Mouse (Mus musculus) thymus, adult 2 months (tissue): Measurements from ENCODE around the gene Fam92b.

Source experiments
- CTCF ChIP-seq: fragments of 200-500 bp; IDR thresholded peaks from 2 replicates; pipeline ENCODE4 v1.5.1; 2012; ENCODE audit warnings: mild to moderate bottlenecking, control low read depth, low read length, moderate library complexity, borderline replicate concordance; ENCODE audit not compliant: control insufficient read depth, poor library complexity, insufficient read depth; ENCODE audit errors: extremely low read depth
- POLR2A ChIP-seq: fragments of 200-500 bp; IDR thresholded peaks from 2 replicates; pipeline ENCODE4 v1.6.1; 2012; ENCODE audit warnings: mild to moderate bottlenecking, low read length, control low read depth, moderate library complexity; ENCODE audit not compliant: control insufficient read depth, poor library complexity, insufficient read depth; ENCODE audit errors: extremely low read depth

DNA sequence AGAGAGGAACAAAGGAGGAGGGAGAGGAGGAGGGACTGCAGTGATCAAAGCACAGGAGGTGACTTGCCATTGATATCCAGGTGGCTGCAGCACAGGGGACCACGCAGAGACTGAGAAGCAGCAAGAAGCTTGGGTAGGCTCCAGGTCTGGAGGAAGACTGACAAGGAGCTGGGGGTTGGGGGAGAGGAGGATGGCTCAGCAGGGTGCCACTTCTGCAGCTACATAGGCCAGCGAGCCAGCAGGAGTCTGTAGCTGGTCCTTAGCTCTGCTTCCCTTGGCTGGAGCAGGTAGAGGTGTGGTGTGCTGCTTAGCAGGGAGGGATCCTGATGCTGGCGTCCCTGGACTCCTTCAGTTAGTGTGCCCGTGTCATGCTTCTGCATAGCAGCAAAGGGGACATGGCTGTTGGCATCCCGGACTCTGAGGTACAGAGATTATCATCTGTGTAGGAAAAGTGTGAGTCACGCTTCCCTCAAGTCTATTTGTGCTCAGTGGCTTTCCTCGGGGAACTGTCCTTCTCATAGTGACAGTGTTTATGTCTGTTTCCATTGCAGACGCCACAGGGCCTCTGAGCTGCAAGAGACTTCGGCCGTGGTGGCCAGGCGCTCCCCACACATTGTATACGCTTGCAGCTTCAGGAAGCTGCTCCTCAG lies 32.5 kb downstream of the Fam92b start:
- TF ChIP-seq CTCF (no peak), POLR2A (no peak)
